Mouse (Mus musculus): ENCODE measurements around the gene Btbd1.
"Not testable (repeated sequence)": the region's sequence is repeated elsewhere in the genome, so short reads cannot be mapped to it uniquely, and the experiment has no call there.

The Btbd1 gene

GRCm38 (mm10) chr7:81849633-81850032 lies 20.4 kb upstream of the Btbd1 start:
- DNase-seq: no peak

- DNase-seq: no peak
Measured at GRCm38 (mm10) chr7:81849214-81849613, 20.0 kb upstream of the Btbd1 start.

- no peak for DNase-seq
Measured at GRCm38 (mm10) chr7:81847777-81848176, 18.5 kb upstream of the Btbd1 start.

- no peak for DNase-seq
Measured at GRCm38 (mm10) chr7:81847010-81847409, 17.8 kb upstream of the Btbd1 start.

- DNase-seq: no peak
Measured at GRCm38 (mm10) chr7:81846008-81846407, 16.8 kb upstream of the Btbd1 start.

GRCm38 (mm10) chr7:81845313-81845712 lies 16.1 kb upstream of the Btbd1 start:
- DNase-seq: no peak

GRCm38 (mm10) chr7:81844801-81845200 lies 15.6 kb upstream of the Btbd1 start:
- DNase-seq: no peak

GRCm38 (mm10) chr7:81843903-81844302 lies 14.7 kb upstream of the Btbd1 start:
- no peak for DNase-seq

GRCm38 (mm10) chr7:81842998-81843397 lies 13.8 kb upstream of the Btbd1 start:
- DNase-seq: no peak

- DNase-seq: no peak
Measured at GRCm38 (mm10) chr7:81842141-81842540, 12.9 kb upstream of the Btbd1 start.

- no peak for DNase-seq
Measured at GRCm38 (mm10) chr7:81841439-81841838, 12.2 kb upstream of the Btbd1 start.

- DNase-seq: no peak
Measured at GRCm38 (mm10) chr7:81840661-81841181, 11.5 kb upstream of the Btbd1 start.

GRCm38 (mm10) chr7:81839746-81840145 lies 10.5 kb upstream of the Btbd1 start:
- no peak for DNase-seq

- DNase-seq: not testable (repeated sequence)
Measured at GRCm38 (mm10) chr7:81837771-81838170, 8.5 kb upstream of the Btbd1 start.

GRCm38 (mm10) chr7:81835430-81835829 lies 6.2 kb upstream of the Btbd1 start:
- no peak for DNase-seq

- DNase-seq: no peak
Measured at GRCm38 (mm10) chr7:81834847-81835246, 5.6 kb upstream of the Btbd1 start.

- DNase-seq: peak in 1 of 2 experiments; percentile 46
Measured at GRCm38 (mm10) chr7:81828681-81829378, 401 bp downstream of the Btbd1 start.

- DNase-seq: peak in 1 of 2 experiments; percentile 16
Measured at GRCm38 (mm10) chr7:81827806-81828667, 1.2 kb downstream of the Btbd1 start.

GRCm38 (mm10) chr7:81825381-81825780 lies 3.9 kb downstream of the Btbd1 start:
- no peak for DNase-seq

- no peak for DNase-seq
Measured at GRCm38 (mm10) chr7:81824906-81825305, 4.3 kb downstream of the Btbd1 start.

GRCm38 (mm10) chr7:81806067-81806466 lies 23.2 kb downstream of the Btbd1 start:
- DNase-seq: no peak

GRCm38 (mm10) chr7:81789095-81789757 lies 40.0 kb downstream of the Btbd1 start, which contains the start of gene 3110040N11Rik:
TSS of gene 3110040N11Rik (minus strand) at chr7:81789478.
- peak; percentile 72 to 79 for DNase-seq

- DNase-seq: no peak
Measured at GRCm38 (mm10) chr7:81788536-81788935, 40.7 kb downstream of the Btbd1 start.

Measured in spleen, adult 18-20 months (tissue).